In genomic region chr9:71898852-71899251, GRCm38 (mm10) we compare ENCODE assay signal across 14 mouse cellular contexts.
DNase-seq lines count a peak whose midpoint lies in the region; ATAC-seq and TF ChIP-seq lines count a peak whose summit lies in the region.
"Had no signal": no experiment of that assay in that cellular context is flagged by ENCODE, and none has a peak within 500 bp of the region (broad histone marks: within the 10 kb centered on the region; RNA-seq: fewer than 3 reads in every experiment).

No protein-coding gene starts in this region.

- H3K4me3 ChIP-seq in forebrain, embryonic 13.5 days, result no peak overlapping the region
- H3K4me3 ChIP-seq in forebrain, embryonic 11.5 days (ENCODE audit: low read depth, low read length), result no peak overlapping the region
- no peak overlapping the region for H3K4me3 ChIP-seq in neural tube, embryonic 11.5 days (ENCODE audit: low read depth, low read length)
- H3K4me3 ChIP-seq in hindbrain, embryonic 13.5 days, result no peak overlapping the region
- no peak overlapping the region for H3K4me3 ChIP-seq in olfactory bulb, adult 2 months (ENCODE audit: insufficient read depth, low read depth, low read length)
- H3K4me3 ChIP-seq: erythroblast, embryonic 14.5 days; liver, embryonic 13.5 days had no signal

- no peaks in the 10 kb centered on the region for H3K9me3 ChIP-seq in forebrain, embryonic 13.5 days (replicated peaks)
- H3K9me3 ChIP-seq in forebrain, embryonic 11.5 days (ENCODE audit: control insufficient read depth, low read length), result no peaks in the 10 kb centered on the region
- H3K9me3 ChIP-seq in neural tube, embryonic 11.5 days (ENCODE audit: control insufficient read depth, low read length), result no peaks in the 10 kb centered on the region
- H3K9me3 ChIP-seq in hindbrain, embryonic 13.5 days, result no peaks in the 10 kb centered on the region
- H3K9me3 ChIP-seq: liver, embryonic 13.5 days had no signal

- TF ChIP-seq CTCF in olfactory bulb, adult 2 months (IDR thresholded peaks at IDR 0.05; ENCODE audit: insufficient read depth, low read depth, low read length), result no peak

- peak overlapping the region; percentile 68; the same call in 1 of the 2 replicates for H3K27ac ChIP-seq in forebrain, embryonic 13.5 days
- no peak overlapping the region for H3K27ac ChIP-seq in forebrain, embryonic 11.5 days (ENCODE audit: low read depth, low read length)
- H3K27ac ChIP-seq in neural tube, embryonic 11.5 days (ENCODE audit: low read depth, low read length), result peak overlapping the region; percentile 36; the same call in 1 of the 2 replicates
- H3K27ac ChIP-seq in hindbrain, embryonic 13.5 days, result peak overlapping the region; percentile 72
- peak overlapping the region; percentile 38; the same call in 1 of the 2 replicates for H3K27ac ChIP-seq in olfactory bulb, adult 2 months (ENCODE audit: insufficient read depth, low read depth, low read length)
- H3K27ac ChIP-seq: liver, embryonic 13.5 days had no signal

- TF ChIP-seq POLR2A in olfactory bulb, adult 2 months (IDR thresholded peaks at IDR 0.05; ENCODE audit: insufficient read depth, low read depth, low read length), result no peak

- no peak for ATAC-seq in forebrain, embryonic 13.5 days
- no peak for ATAC-seq in forebrain, embryonic 11.5 days (replicated peaks; ENCODE audit: low FRiP score)
- ATAC-seq in neural tube, embryonic 11.5 days (ENCODE audit: insufficient read depth, low FRiP score, low TSS enrichment), result no peak; the same call in 1 of the 2 replicates
- ATAC-seq in hindbrain, embryonic 13.5 days (ENCODE audit: low FRiP score), result no peak

- no peak overlapping the region for H3K4me2 ChIP-seq in forebrain, embryonic 13.5 days
- H3K4me2 ChIP-seq in forebrain, embryonic 11.5 days (ENCODE audit: low read depth, low read length, severe bottlenecking), result no peak overlapping the region
- H3K4me2 ChIP-seq in neural tube, embryonic 11.5 days (ENCODE audit: low read depth), result no peak overlapping the region
- no peak overlapping the region for H3K4me2 ChIP-seq in hindbrain, embryonic 13.5 days
- H3K4me2 ChIP-seq: liver, embryonic 13.5 days had no signal

- WGBS in forebrain, embryonic 13.5 days, result 23% methylated on average over 5 of the region's 5 CpGs
- 6% methylated on average over 5 of the region's 5 CpGs for WGBS in forebrain, embryonic 11.5 days
- 11% methylated on average over 5 of the region's 5 CpGs for WGBS in neural tube, embryonic 11.5 days
- WGBS in hindbrain, embryonic 13.5 days, result 12% methylated on average over 5 of the region's 5 CpGs
- WGBS in olfactory bulb, adult 2 months, result 22% methylated on average over 5 of the region's 5 CpGs

- no peaks in the 10 kb centered on the region for H3K27me3 ChIP-seq in forebrain, embryonic 13.5 days
- no peaks in the 10 kb centered on the region for H3K27me3 ChIP-seq in forebrain, embryonic 11.5 days (ENCODE audit: control insufficient read depth, insufficient read depth, low read length)
- no peaks in the 10 kb centered on the region for H3K27me3 ChIP-seq in neural tube, embryonic 11.5 days (ENCODE audit: control insufficient read depth, insufficient read depth, low read length)
- H3K27me3 ChIP-seq in hindbrain, embryonic 13.5 days, result no peaks in the 10 kb centered on the region
- H3K27me3 ChIP-seq: liver, embryonic 13.5 days had no signal

- H3K9ac ChIP-seq in forebrain, embryonic 13.5 days, result no peak overlapping the region
- H3K9ac ChIP-seq in forebrain, embryonic 11.5 days (ENCODE audit: low read length), result no peak overlapping the region
- no peak overlapping the region for H3K9ac ChIP-seq in neural tube, embryonic 11.5 days (ENCODE audit: low read length)
- no peak overlapping the region for H3K9ac ChIP-seq in hindbrain, embryonic 13.5 days
- H3K9ac ChIP-seq: liver, embryonic 13.5 days had no signal

- H3K4me1 ChIP-seq in forebrain, embryonic 13.5 days, result peaks cover 44% of the 10 kb centered on the region
- H3K4me1 ChIP-seq in forebrain, embryonic 11.5 days (replicated peaks; ENCODE audit: control insufficient read depth, insufficient read depth, low read length), result peaks cover 4% of the 10 kb centered on the region; the same call in 1 of the 2 replicates
- peaks cover 7% of the 10 kb centered on the region; the same call in 1 of the 2 replicates for H3K4me1 ChIP-seq in neural tube, embryonic 11.5 days (ENCODE audit: control insufficient read depth, insufficient read depth, low read length)
- H3K4me1 ChIP-seq in hindbrain, embryonic 13.5 days (replicated peaks), result peaks cover 29% of the 10 kb centered on the region
- peaks cover 2% of the 10 kb centered on the region; the same call in 1 of the 2 replicates for H3K4me1 ChIP-seq in olfactory bulb, adult 2 months (ENCODE audit: control insufficient read depth, insufficient read depth, low read length)

- no peak for DNase-seq in forebrain, embryonic 11.5 days (ENCODE audit: low spot score)
- DNase-seq in neural tube, embryonic 11.5 days (ENCODE audit: low spot score), result peak; percentile 24
- no peak for DNase-seq in neural tube, embryonic 10.5 days (ENCODE audit: extremely low spot score, low spot score)
- no peak for DNase-seq in gastrocnemius, postnatal 36 days
- DNase-seq in frontal cortex, postnatal 14 days (ENCODE audit: low spot score in 2 of 2), result no peak
- DNase-seq: adrenal gland, adult 8-10 months; B cell, adult 2 months; cerebellum, adult 18-20 months; liver, embryonic 13.5 days; retina, postnatal 1 day had no signal

- no peaks in the 10 kb centered on the region for H3K36me3 ChIP-seq in forebrain, embryonic 13.5 days (ENCODE audit: poor library complexity, severe bottlenecking)
- no peaks in the 10 kb centered on the region; the same call in 1 of the 2 replicates for H3K36me3 ChIP-seq in forebrain, embryonic 11.5 days (ENCODE audit: control insufficient read depth, insufficient read depth, low read length)
- H3K36me3 ChIP-seq in neural tube, embryonic 11.5 days (ENCODE audit: control insufficient read depth, insufficient read depth, low read length), result no peaks in the 10 kb centered on the region
- no peaks in the 10 kb centered on the region for H3K36me3 ChIP-seq in hindbrain, embryonic 13.5 days
- H3K36me3 ChIP-seq: liver, embryonic 13.5 days had no signal

- intact Hi-C loops in gastrocnemius, postnatal 36 days (cut with DNase I), result no loop called here
